Mouse (Mus musculus): ENCODE measurements at regions not wholly inside any gene's neighbourhood (a gene's known extent, or its start where the extent isn't known, plus 50 kb on each side); places are given as distances from the start of the nearest gene placed in this dataset.

DNA sequence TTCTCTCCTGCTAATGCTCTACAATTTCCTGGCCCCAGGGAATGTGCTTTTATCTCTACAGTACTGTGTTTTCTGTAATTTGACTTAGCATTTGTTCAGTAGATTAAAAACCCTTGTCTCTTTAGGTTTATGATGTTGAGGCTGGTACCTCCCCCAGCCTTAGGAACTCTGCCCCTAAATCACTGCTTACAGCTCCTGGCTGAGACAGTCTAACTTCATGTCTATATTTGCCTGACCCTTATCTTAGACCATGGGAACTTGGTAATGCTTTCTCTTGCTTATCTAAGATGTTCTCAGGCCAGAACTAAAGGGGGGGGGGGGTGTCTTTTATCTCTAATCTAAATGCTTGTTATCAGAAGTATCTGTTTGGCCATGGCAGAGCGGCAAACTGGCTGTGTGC is 160.1 kb upstream of the Mmadhc start:
- in situ Hi-C loops (cut with MboI, MseI) = loop anchor here (10.0 kb wide), 1 partner anchor 1738 kb away; no protein-coding TSS in a partner anchor

DNA sequence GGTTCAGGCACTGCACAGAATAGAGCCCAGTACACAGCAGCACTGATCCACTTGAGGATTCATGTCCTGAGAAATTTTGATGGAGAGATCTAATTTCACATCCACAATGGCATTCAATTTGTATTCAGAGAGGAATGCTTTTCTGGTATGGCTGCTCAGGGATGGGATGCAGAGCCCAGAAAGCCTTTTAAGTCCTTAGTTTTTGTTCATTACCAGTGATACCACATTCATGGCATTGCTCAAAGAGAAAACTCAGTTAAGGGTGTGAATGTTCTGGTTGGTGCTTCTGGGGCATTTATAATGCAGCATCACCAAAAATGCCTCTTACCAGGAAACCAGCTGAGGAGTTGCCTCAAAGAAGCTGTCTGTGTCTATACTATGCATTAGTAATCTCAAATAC is 151.5 kb upstream of the Mmadhc start:
- in situ Hi-C loops (cut with MboI, MseI) = no loop called here

DNA sequence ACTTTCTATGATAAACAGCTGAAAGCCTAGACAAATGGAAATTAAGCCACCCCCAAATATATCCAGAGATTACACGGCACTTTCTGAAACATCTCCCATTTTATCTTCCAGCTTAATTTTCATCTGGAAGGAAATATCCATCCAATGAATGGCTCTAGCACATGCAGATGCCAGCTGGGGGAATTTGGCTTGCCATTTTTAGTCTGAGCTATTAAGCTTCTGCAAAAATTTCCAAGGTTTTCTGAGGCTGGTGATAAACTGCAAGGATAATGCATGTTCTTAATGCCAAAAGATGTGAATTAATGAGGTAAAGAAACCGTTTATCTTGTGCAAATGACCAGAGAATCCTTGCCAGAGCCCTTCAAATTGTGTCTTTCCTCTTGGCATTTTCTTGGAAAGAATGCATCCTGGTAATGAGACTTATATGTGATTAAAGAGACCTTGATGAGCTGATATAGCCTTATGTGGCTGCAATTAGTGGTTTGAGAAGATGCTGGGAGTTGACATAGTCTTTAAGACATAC is 149.4 kb upstream of the Mmadhc start:
- in situ Hi-C loops (cut with MboI, MseI) = no loop called here

DNA sequence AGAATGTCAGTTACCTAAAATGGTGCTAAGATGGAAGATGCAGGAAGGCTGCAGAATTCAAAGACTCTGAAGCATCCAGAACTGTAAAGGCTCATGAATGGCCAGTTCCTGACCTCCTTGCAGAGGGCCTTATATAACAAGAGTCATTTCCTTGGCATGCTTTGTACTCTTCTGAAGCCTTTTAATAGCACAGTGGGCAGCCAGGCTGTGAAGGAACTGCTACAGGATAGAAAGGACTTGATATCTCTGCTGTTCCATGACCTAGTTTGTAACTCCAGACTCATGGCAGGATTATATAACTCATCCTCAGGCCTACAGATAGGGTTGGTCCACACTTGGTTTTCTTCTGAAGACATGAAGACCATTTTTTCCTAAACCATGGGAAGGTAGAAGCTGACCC is 143.7 kb upstream of the Mmadhc start:
- in situ Hi-C loops (cut with MboI, MseI) = no loop called here

DNA sequence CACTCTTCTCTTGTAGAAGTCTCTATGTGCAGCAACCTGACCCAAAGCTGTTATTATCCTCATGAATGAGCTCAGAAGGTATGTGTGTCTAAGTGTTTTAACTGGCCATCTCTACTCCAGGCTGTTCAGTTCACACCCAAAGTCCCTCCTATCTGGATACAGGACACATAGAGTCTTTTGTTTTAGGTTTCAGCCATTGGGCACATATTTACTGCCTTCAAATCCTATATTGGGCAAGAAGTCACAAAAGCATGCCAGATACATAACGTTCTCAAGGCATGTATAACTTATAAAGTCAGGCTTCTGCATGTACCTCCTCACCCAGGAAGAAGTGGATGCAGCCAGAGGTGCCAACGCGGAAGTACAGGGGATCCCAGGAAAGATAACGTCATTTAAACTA is 136.6 kb upstream of the Mmadhc start:
- in situ Hi-C loops (cut with MboI, MseI) = no loop called here

DNA sequence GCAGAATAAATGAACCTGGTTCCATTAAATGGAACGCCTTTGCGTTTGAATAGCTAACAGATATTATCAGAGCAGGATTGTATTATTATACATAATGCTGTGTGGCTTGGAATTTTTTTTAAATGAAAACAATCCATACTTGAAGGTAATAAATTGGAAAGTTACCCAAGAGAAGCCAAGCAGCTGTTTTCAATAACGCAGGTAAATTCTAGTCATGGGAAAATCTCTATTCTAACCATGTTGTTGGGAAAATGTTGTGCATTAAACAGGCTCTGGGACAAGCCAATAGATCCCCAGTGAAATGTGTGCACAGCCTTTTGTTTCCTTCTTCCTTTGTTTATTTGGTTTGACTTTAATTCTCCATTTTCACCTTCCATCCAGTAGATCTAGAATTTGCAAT is 128.6 kb upstream of the Mmadhc start:
- in situ Hi-C loops (cut with MboI, MseI) = no loop called here

DNA sequence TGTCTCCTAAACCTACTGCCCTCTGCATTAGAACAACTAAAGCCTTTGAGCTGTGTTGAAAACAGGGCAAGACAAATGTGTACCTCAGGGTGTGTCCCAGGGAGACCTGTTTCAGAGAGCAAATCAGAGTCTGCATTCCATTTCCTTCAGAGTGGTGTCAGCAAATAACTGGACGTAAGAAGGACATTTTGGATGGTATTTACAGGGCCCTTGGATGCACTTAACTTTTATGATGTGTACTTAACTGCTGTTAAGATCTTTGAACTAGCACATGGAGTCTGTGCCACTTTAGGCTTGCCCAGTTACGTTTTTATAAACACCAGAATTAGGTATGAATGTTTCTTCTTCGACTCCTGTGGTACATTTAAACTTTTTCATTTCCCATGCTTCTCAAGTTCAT is 123.0 kb upstream of the Mmadhc start:
- in situ Hi-C loops (cut with MboI, MseI) = no loop called here

DNA sequence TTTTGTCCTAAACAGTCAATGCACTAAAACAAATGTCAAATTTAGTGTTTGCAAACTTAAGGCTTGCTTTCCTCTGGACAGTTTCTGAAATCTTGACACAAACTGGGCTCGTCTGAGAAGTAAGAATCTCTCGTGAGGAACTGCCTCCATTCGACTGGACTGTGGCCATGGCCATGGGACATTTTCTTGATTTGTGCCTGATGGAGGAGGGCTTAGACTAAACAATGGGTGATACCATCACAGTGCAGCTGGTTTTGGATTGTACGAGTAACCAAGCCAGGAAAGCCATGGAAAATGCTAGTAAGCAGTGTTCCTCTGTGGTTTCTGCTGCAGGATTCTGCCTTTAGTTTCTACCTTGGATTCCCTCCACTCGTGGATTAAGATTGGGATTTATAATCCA is 121.0 kb upstream of the Mmadhc start:
- in situ Hi-C loops (cut with MboI, MseI) = no loop called here

DNA sequence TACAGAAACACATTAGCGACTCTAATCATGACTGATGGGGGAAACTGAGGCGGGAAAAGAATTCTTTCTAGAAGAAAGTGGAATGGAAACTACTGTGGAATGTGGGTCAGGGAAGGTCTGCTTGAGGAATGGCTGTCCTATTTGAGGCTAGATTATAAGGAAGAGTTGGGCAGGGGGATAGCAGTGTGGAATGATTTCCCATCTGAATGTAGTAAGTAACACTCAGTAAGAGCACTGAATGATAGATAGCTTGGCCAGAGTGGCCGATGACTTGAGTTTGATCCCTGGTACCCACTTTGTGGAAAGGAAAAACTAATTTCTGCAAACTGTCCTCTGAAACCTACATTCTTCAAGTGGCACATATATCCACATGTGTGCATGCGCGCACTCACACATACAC is 120.5 kb upstream of the Mmadhc start:
- in situ Hi-C loops (cut with MboI, MseI) = no loop called here

DNA sequence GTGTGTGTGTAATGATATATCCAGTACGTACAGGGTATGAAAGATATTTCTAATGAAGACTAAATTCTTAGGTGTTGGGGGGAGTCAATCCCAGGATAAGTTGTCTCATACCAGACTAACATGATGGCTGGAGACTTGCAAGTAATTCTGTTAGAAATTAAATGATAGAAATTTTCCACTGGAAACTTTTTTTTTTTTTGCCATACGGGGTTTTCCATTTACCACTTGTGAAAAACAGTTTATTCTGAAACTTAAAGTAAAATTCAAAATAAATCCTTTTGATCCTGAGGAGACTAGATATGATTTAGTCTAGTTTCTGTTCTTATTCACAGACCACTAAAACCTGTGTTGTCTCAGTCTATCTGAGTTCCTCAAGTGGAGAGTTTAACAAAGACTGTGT is 119.5 kb upstream of the Mmadhc start:
- in situ Hi-C loops (cut with MboI, MseI) = no loop called here

DNA sequence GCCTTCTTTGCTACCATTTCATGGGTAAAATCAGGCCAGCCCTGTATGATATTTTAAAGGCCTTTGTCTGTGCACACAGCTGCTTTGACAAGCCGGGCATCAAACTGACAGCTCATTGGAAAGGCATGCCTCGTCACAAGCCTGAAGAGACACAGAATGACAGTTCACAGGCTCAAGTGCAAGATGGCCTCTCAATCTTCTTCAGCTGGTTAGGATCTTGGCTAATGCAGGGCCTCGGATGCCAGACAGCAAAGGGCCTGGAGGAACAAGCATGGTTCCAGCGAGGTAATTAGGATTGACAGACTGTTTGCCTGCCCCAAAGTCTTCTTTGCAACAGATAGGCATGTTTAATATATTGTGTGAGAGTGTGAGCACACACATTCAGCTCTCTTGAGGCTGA is 109.3 kb upstream of the Mmadhc start:
- in situ Hi-C loops (cut with MboI, MseI) = no loop called here

DNA sequence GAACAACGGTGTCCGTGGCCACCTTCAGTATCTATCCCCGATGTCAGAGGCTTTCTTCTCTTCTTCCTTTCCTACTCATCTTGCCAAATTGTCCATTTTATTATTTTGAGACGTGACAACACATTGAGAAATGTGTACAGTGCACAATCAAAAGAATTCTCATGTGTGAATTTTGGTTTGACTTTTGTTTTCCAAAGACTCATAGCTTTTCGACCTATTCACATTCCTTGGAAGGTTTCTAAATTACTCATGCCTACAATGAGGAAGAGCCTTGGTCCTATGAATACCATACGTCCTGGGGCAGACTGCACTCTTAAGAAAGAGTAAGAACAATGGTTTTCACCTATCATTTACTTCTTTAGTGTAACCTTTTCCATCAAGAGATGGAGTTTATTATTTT is 106.5 kb upstream of the Mmadhc start:
- in situ Hi-C loops (cut with MboI, MseI) = no loop called here

DNA sequence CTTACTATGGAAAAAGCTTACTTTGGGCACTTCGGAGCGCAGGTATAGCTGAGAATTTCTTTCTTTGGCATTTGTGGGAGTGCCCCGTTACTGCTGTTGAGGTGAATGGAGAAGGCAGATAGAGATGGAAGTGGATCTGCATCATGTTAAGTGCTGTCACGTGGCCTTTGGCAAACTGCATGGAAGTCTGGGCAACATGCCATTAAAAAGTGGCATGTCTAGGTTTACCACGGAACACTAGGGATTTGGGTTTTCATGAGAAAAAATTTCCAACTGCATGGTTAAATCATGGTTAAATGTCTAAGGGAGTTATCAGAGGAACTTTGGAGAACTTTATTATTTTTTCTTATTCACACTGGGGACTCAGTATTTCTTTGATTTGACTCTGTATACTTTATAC is 102.0 kb upstream of the Mmadhc start:
- in situ Hi-C loops (cut with MboI, MseI) = loop anchor here (5.0 kb wide), 1 partner anchor 86 kb away; no protein-coding TSS in a partner anchor

DNA sequence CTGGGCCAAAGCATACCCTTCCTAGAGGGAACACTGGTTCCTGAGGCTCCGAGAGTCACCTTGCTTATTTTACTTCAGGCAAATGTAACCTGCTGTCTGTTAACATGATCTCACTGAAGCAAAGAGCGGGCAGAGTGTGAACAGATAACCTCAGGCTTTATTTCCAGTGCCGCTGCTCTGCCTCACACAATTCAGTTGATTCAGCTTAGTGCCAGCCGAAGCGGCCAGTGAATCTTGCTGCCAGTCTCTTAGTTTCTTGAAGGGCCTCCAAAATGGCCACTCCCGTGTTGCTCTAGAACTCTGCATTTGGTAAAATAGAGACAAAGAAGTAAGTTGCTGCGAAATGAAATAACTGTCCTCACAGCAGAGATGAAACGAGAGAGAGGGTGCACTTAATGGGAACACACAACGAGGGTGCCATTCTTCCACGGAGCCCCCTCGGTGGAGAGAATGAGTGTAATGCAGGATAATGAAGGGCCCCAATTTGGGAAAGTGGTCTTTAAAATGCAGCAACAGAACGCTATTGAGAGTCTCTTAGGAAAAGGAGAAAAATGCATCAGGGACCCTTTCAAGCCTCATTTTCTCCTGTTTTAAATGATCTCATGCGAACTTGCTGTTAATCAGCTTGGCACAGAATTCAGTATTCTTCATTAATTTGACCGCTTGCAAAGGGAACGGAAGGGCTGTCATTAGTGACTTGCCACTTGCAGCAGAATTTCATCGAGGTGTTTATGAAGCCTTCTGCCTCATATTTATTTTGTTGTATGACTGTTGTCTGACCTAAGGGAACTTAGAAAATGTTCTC is 81.2 kb upstream of the Mmadhc start:
- in situ Hi-C loops (cut with MboI, MseI) = no loop called here

DNA sequence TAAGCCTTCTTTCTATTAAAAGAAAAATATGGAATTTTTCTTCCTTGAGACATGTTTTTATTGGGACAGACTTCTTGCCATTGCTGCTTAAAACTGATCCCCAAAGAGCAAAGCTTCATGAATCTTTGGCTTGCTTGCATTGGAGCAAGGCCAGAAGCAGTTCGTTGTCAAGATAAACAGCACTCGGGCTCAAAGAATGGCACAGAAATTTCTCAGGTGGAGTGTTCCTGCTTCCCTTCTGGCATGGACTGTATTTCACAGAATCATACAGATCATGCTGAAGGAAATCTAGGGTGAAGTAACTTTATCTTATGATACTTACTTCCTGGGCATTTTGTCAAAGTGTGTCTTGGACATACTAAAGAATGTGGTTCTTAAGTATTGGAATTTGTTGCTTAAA is 77.0 kb upstream of the Mmadhc start:
- in situ Hi-C loops (cut with MboI, MseI) = no loop called here

DNA sequence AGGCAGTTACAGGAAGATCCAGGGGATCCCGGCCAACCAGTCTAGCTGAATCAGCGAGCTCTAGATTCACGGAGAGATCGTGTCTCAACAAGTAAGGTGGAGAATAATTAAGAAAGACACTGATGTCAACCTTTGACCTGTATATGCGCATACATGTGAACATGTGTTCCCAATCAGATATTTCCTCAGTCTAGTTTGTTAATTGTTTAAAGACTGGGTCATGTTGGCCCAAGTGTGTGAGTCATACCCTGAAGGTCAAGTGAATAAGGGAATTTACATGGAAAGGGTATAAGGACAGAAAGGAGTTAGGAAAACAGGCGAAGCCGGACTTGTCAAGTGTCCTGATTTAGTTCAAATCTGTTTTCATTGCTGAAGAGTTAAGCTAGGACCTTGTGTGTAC is 76.4 kb upstream of the Mmadhc start:
- in situ Hi-C loops (cut with MboI, MseI) = no loop called here

DNA sequence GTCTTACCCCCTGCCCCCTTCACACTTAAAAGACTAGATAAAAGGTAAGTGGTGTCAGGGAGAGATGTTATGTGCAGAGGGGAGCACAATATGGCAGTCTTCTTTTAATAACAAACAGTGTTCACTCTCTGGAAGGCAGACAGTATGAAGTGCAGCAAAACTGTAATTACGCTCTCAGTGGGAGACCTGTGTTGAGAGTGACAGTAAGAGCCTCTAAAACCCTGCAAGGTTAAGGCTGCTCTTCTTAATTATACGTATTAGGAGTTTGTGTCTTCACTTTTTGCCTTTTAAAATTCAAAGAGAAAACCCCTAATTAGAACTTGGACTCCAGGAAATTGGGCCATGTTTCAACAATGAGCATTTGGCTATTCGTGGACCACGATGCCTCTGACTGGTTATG is 72.2 kb upstream of the Mmadhc start:
- in situ Hi-C loops (cut with MboI, MseI) = no loop called here

DNA sequence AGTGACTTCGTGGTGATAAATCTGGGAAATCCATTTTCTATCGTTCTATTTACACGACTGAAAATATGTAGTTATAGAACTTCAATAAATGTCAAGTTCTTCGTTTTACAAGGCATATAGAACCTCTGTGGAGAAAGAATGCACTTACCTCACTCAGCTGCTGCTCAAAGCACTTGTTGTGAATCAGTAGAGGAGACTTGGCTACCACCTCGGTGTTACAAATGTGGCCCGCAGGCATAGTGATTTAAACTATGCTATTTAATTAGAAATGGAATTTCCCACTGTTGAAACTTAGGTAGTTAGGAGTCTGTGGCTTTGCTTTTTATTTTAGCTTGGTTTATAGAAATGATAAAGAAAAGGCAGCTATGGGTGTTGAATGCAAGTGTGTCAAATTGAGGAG is 71.8 kb upstream of the Mmadhc start:
- in situ Hi-C loops (cut with MboI, MseI) = no loop called here

DNA sequence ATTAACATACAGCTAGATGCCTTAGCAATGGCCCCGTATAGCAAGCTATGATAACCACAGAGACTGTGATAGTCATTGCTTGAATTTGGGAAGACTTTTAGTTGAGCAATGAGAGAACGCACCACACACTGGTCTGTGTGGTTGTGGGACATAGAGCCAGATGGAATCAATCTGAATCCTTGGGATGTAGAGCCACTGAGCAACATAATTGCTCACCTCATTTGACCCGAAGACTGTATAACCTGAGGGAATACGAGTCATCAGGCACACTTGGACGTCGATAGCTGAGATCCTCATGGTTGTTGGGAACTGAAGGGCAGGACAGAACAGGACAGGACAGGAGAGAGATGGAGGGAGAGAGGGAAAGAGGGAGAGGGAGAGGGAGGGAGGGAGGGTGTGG is 68.6 kb upstream of the Mmadhc start:
- in situ Hi-C loops (cut with MboI, MseI) = no loop called here

DNA sequence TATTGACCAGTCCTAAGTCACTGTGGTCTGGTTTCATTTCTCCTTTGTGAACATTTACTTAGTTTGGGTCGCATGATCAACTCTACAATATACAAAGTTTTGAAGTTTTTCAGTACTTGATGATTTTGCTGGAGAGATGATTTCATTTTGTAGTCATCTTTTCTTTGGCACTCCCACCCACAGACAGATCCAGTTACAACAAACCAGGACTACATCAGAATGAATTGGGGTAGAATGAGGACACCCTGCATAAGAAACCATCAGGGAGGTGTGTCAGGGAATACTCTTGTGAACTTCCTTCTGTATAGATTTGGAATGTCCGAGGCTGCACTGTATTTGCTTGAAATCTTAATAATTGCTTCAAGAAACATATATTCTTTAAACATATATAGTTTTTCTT is 59.5 kb upstream of the Mmadhc start:
- in situ Hi-C loops (cut with MboI, MseI) = no loop called here

DNA sequence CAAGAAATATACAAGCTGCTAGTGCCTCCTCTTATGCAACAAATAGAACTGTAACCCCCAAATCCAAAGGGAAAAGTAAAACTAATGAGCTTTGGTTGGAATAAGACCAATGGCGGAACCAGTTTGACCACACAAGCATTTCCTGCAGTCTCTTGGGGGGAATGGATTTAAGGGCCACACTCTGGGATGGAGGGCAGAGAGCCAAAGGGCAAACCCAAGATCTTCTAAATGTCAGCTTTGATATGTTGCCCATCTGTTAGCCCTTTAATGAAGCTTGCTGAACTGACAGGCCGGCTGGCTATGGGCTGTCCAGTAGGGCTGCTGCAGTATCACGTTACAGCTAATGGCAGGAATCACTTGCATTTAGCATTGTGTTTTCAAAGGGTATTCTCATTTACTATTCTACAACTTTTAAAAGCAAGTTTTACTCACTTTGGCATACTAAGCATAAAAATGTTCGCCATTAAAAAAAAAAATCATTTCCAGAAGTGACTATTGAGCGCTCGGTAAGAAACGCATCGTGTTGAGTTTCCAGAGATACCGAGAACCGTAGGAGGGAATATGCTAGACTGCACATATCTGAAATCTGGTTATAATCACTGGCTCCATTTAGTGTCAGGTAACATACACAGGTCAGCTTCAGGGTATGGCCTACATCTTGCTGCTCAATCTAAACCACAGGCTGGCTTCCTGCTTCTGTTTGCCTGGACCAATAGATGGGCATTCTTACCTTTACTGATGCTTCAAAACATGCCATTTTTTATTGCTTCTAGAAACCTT is 51.1 kb upstream of the Mmadhc start:
- in situ Hi-C loops (cut with MboI, MseI) = no loop called here
